Mouse (Mus musculus): ENCODE data around the gene Capn6.

Gene Capn6

DNA sequence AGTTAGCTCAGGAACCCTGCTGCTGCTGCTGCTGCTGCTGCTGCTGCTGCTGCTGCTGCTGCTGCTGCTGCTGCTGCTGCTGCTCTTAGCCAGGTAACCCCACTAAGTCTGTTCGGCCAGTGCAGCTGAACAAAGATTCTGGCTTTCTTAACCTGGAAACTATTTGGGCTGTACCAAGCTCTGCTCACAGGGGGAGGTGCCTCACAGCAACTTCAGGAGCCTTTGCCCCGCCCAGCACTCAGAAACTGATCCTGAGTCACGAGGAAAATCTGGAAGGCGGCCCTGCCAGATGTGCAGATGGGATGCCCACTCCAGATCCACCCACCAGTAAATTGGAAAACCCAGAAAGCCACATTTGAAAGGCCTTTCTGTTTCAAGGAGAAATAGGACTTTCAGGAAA lies at the start of gene Capn6:
Capn6 (minus strand) TSS at position 203 of the 400 bp plus-strand sequence.
- in situ Hi-C loops (cut with MboI, MseI), result no loop called here

DNA sequence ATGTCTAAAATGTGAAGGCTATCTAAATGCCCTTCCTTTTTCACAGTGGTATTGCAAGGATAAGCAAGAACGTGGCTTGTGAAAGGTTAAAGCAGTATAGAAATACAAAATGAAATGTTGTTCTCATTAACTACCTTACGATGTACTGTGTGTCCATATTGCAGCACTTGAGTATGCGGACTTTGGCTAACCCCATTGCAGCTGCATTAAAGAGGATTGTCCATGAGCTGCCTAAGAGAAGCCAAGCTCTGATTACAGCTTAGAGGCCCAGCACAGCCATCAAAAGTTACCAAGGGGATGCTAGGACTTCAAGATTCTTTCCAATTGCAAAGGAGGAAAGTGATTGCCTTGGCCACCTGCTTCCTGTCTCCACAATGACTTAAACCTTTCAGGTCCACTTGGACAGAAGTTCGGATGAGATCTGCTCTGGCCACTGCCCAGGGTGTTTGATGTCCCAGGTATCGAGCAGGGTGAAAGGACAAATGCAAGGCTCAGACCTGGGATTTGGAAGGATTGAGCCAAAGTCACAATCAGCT lies 40.0 kb upstream of the Capn6 start:
- in situ Hi-C loops (cut with MboI, MseI), result no loop called here

DNA sequence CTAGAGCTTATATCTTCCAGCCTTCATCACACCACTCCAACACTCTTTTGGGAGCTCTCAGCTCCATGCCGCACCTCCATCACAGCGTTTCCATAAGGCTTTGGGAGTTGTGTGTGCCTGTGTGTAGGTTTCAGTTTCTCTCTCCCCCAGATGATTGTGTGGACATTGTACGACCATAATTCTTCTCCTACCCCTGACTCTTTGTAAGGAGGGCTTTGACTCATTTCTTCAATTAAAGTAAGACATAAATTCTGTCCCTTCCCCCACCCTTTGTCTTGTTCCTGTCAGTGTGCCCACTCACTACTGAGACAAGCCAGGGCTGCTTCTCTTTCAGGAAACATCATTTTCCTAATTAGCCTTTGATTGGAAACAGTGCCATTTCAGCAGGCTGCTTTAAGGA lies 24.1 kb upstream of the Capn6 start:
- in situ Hi-C loops (cut with MboI, MseI), result no loop called here

DNA sequence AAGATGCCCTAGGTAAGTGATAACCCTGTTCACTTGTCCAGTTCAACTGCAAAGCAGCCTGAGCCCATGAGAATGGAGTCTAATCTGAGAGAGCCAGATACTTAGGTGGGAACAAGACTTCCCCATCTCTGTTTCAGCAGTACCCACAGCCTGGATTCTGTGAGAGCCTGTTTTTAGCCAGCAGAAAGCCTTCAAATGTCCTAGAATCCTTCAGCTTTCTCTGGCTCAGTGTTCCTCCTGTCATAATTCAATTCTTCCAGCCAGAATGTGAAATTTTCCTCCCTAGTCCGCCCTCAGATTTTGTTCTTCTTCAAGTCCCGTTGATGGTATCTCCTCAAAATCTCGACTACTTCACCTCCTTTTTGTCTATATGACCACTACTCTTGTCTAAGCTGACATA lies 22.8 kb upstream of the Capn6 start:
- in situ Hi-C loops (cut with MboI, MseI), result no loop called here

DNA sequence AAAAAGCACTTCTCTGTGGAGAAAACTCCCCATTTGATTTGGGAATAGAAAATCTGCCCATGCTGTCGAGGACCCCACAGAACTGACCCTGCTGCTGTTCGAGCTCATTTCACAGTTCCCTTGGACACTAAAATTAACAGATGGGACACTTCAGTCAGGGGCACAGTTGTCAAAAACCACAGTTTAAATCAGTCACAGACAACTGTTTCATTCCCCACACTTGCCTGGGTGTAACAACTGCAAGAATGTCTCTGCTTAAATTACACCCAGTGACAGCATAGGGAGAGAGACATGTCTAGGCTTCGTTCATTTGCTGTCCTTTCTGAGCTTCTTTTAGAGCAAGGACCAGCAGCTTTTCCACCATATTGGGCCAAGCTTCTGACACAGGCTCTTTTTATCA lies 19.4 kb upstream of the Capn6 start:
- in situ Hi-C loops (cut with MboI, MseI), result no loop called here

DNA sequence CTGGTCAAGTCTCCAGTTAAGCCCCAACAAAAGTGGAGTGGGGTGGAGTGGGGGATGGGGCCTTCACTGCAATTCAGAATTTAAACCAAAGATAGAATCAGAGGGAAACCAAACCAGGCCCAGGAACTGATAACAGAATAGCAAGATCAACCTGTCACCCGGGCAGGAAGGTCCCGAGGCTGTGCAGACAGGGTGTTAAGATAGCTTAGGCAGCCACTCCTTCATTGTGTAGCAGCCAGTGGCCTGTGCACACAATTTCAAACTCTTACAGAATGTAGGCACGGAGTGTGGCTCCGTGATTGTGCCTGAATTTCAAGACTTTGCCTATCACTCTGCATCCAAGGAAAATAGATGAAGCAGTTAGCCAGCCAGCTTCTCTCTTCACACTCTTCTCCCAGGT lies 693 bp downstream of the Capn6 start:
- in situ Hi-C loops (cut with MboI, MseI), result no loop called here

DNA sequence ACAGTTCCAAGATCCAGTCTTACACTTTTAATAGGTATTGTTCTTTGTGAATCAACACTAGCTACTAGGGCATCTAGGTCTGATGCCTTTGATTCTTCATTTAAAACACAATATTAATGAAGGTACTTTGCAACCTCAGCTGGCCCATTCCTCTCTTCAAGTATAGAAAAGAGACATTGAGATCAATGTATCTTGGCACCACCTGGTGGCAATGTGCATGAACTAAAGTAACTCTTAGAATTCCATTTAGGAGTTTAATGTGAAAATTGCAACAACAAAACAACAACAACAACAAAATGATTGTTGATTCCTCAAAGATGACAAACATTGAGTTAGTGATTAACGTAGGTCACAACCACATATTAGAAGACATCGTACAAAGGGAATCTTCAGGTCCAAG lies 8.3 kb downstream of the Capn6 start:
- in situ Hi-C loops (cut with MboI, MseI), result no loop called here

DNA sequence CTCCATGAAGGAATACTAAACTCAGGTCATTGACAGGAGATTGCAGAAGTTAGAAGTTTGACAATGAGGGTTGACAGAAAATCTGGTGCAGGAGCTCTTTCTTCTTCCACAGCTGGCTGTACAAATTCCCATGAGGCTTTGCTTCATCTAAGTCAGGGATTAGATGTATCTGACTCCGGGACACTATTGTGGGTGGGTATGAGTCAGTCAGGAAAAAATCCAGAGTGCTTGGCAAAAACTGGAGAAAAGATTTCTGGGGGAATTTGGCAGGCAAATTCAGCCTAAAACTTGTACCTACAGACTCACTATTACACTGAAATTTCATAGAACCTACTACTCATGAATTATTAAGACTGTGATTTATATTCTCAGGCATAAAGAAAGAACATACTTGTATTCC lies 11.3 kb downstream of the Capn6 start:
- in situ Hi-C loops (cut with MboI, MseI), result no loop called here

DNA sequence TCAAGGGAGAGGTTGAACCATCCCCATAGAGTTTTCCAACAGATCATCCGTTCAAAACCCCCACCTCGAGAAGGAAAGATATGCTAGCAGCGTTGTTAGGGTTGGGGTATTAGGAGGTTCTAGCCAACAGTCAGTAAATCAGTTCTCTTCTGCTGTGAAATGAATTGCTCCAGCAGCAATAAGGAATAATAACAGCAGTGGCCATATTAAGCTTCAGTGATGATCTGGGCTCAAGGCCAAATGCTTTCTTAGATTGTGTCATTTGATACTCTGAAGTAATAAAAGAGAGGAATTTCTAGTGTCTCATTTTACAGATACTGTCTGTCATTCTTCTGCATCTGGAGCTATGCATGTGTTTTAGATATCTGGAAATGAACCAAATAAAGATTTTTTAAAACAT lies 64.7 kb downstream of the Capn6 start:
- in situ Hi-C loops (cut with MboI, MseI), result no loop called here
